Mouse (Mus musculus): Measurements from ENCODE around the gene Fam83g. TPM values are rescaled to one million over a fixed set of nuclear protein-coding genes. Genes with fewer than 3 reads are reported as not detected.

Gene Fam83g
- polyA plus RNA-seq, 1 experiment from 2014 or later, result 0.68 TPM

DNA sequence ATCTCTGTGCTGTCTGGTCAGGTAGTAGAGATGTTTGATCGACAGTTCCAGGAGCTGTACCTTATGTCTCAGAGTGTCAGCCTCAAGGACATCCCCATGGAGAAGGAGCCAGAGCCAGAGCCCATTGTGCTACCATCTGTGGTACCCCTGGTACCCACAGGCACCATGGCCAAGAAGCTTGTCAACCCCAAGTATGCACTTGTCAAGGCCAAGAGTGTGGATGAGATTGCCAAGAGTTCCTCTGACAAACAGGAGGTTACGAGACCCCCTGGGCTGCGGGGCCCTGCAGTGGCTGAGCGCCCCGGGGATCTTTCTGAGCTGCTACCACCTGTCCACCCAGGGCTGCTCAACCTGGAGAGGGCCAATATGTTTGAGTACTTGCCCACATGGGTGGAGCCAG is 18.6 kb downstream of the Fam83g start:
- H3K4me2 ChIP-seq, result no peak overlapping the region
- no peak overlapping the region for H3K27ac ChIP-seq
- no peak overlapping the region for H3K4me3 ChIP-seq
- H3K4me1 ChIP-seq (replicated peaks), result 0 out of 2 replicates have a peak, but pooled peaks cover 3% of the 10 kb centered on the region
- no peaks in the 10 kb centered on the region for H3K9me3 ChIP-seq (replicated peaks)
- H3K27me3 ChIP-seq, result no peaks in the 10 kb centered on the region
- no peak for ATAC-seq (replicated peaks; ENCODE audit: insufficient number of reproducible peaks, insufficient read depth, low FRiP score, low read depth)
- no peak overlapping the region for H3K9ac ChIP-seq
- H3K36me3 ChIP-seq, result no peaks in the 10 kb centered on the region
- 86% methylated on average over 5 of the region's 5 CpGs for WGBS

DNA sequence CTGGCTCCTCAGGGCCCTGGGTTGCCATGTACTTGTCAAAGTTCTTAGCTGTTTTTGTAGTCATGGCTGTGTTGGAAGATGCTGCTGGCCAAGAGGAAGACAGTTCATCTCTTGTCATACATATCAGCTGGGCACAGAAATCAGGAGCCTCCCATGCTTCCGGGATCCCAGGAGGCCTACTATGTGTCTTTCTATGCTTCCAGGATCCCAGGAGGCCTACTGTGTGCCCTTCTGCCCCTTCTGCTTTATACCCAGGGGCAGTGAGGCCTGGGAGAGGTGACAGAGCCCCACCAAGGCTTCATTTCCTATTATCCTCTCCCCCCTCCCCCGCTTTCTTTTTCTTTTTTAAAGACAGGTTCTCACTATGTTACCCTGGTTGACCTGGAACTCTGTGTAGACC is 21.7 kb downstream of the Fam83g start:
- no peak for ATAC-seq (replicated peaks; ENCODE audit: insufficient number of reproducible peaks, insufficient read depth, low FRiP score, low read depth)
- Histone ChIP-seq H3K4me2 (no peak overlapping the region), H3K4me3 (no peak overlapping the region), H3K27ac (no peak overlapping the region), H3K27me3 (no peaks in the 10 kb centered on the region), H3K36me3 (no peaks in the 10 kb centered on the region), H3K9ac (no peak overlapping the region), H3K9me3 (replicated peaks) (no peaks in the 10 kb centered on the region), H3K4me1 (replicated peaks) (no peaks in the 10 kb centered on the region)
- WGBS, result 92% methylated on average over 2 of the region's 2 CpGs

DNA sequence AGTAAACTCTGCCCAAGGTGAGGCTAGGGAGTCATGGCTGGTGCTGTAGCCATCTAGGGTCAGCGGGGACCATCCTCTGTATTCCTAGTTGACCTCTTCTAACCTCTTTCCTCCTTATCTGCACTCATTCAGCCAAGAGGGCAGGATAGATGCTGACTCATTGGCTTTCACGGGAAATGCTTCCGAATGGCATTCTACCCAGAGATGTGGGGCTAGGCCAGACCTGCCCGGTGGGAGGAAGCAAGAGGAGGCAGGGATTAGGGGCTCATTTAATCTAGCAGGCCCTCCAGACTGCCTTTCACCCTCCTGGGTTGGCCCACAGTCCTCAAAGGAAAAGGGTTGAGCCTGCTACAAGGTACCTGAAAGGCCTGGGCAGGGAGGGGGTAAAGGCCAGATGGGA is 22.3 kb downstream of the Fam83g start:
- no peak for ATAC-seq (replicated peaks; ENCODE audit: insufficient number of reproducible peaks, insufficient read depth, low FRiP score, low read depth)
- 41% methylated on average over 4 of the region's 4 CpGs for WGBS
- no peaks in the 10 kb centered on the region for H3K4me1 ChIP-seq (replicated peaks)
- no peak overlapping the region for H3K9ac ChIP-seq
- no peaks in the 10 kb centered on the region for H3K9me3 ChIP-seq (replicated peaks)
- no peaks in the 10 kb centered on the region for H3K27me3 ChIP-seq
- H3K4me2 ChIP-seq, result no peak overlapping the region
- H3K36me3 ChIP-seq, result no peaks in the 10 kb centered on the region
- no peak overlapping the region for H3K4me3 ChIP-seq
- no peak overlapping the region for H3K27ac ChIP-seq

DNA sequence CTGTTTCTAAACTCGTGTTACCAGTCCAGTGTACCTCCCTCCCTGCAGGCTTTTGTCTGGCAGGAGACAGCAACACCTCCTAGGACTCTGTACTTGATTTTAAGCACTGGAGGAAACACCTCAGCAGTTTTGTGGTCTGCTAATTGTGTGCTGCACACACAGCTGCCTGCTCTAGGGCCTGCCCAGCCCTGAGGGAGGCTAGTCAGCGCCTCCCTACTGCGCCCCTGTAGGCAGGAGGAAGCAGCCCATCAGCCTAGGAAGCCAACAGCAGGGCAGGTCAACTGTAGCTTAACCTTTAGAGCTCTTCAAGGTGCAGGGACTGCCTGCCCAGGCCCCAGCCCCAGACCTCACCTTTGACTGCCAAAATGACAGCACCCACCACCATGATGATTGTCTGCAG is 25.0 kb downstream of the Fam83g start:
- ATAC-seq (replicated peaks; ENCODE audit: insufficient number of reproducible peaks, insufficient read depth, low FRiP score, low read depth), result no peak
- H3K9ac ChIP-seq, result no peak overlapping the region
- H3K36me3 ChIP-seq, result no peaks in the 10 kb centered on the region
- no peak overlapping the region for H3K27ac ChIP-seq
- no peak overlapping the region for H3K4me2 ChIP-seq
- H3K9me3 ChIP-seq (replicated peaks), result no peaks in the 10 kb centered on the region
- no peaks in the 10 kb centered on the region for H3K4me1 ChIP-seq (replicated peaks)
- H3K4me3 ChIP-seq, result no peak overlapping the region
- 78% methylated on average over 3 of the region's 3 CpGs for WGBS
- no peaks in the 10 kb centered on the region for H3K27me3 ChIP-seq

DNA sequence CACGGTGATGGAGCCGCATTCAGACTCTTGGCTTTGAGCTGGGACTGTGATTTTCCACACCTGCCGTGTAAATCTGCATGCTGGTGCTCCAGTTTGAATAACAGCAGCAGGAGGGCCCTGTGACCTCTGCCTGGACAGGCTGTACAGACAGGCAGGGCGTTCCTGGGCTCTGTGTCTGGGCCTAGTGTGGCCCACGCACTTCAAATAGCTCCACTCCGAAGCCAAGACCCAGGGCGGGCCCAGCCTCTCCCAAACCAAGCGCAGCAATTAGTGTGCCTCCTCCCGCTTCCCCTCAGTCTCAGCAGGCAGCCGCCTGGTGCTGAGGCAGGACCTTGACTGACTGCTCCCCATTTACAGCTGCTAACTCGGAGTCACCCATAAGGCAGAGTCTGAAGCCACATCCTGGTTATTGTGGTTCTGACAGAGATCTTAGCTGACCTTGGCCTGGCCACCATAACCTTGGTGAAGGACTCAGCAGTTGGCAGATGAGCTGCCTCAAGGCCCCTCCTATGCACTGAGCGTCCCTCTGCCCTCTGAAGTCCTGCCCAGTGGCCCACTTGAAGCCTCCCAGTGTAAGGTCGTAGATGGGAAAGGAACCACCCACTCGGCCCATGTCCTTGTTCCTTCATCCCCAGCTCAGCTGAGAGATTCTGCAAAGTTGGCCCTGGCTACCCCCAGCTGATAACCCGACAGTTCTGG is 29.4 kb downstream of the Fam83g start:
- 67% methylated on average over 15 of the region's 15 CpGs for WGBS
- ATAC-seq (replicated peaks; ENCODE audit: insufficient number of reproducible peaks, insufficient read depth, low FRiP score, low read depth), result no peak
- 0 out of 2 replicates have a peak, but pooled peaks cover 4% of the 10 kb centered on the region for H3K27me3 ChIP-seq
- no peak overlapping the region for H3K4me2 ChIP-seq
- H3K36me3 ChIP-seq, result no peaks in the 10 kb centered on the region
- no peak overlapping the region for H3K27ac ChIP-seq
- H3K4me3 ChIP-seq, result no peak overlapping the region
- H3K4me1 ChIP-seq (replicated peaks), result no peaks in the 10 kb centered on the region; the same call in 1 of the 2 replicates
- no peak overlapping the region for H3K9ac ChIP-seq
- no peaks in the 10 kb centered on the region for H3K9me3 ChIP-seq (replicated peaks)

DNA sequence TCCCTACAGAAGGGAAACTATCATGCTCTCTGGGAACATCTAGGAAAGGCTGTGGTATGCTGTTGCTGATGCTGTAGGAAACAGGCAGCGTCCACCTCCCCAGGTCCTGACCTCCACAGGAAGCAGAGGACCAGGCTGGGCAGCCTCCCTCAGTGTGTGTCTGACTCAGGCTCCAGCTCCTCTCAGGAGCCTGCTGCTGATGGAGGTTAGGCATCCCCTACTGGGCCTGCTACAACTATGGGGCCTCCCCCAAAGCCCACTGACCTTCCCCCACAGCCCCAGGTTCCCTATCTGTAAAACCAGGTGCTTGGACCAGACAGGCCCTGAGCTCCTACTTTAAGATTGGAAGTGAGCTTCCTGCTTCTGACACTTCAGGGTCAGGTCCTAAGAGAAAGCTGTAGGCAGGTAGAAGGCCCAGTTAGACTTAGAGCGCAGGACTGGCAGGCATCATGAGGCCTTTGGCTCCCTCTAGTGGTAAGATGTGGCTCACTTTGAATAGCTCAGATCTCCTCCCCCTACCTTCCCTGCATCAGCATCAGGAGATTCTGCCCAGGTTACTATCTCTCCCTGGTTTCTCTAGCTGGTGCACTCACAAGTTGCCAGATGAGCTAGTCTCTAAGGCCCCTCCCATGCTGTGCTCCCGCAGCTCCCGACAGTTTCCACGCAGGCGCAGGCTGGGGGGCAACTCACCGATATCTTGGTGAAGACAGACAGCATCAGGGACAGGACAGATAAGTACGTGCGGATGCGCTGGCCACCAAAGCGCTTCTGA is 30.6 kb downstream of the Fam83g start:
- peak; percentile 67; the same call in 1 of the 2 replicates for ATAC-seq (replicated peaks; ENCODE audit: insufficient number of reproducible peaks, insufficient read depth, low FRiP score, low read depth)
- Histone ChIP-seq H3K36me3 (no peaks in the 10 kb centered on the region), H3K9ac (no peak overlapping the region), H3K27me3 (peaks cover 7% of the 10 kb centered on the region; the same call in 1 of the 2 replicates), H3K9me3 (replicated peaks) (no peaks in the 10 kb centered on the region), H3K27ac (no peak overlapping the region), H3K4me1 (replicated peaks) (no peaks in the 10 kb centered on the region; the same call in 1 of the 2 replicates), H3K4me3 (no peak overlapping the region), H3K4me2 (no peak overlapping the region)
- 34% methylated on average over 11 of the region's 11 CpGs for WGBS

DNA sequence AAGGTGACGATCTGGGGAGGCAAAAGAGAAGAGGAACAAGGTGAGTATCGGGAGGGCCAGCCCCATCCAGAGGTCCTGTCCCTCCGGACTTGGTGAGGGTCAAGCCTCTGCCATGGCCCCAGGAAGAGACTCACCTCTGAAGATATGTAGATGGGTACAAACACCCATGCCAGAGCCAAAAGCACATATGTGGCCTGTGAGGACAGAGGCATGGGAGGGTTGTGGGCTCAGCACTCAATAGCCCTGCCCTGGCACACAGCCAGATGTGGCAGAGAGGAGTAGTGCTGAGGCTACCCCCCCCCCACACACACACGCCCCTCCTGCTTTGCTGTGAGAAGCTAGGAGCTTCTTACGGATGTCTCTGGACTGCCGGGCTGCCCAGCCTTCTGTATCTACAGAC is 31.2 kb downstream of the Fam83g start:
- 57% methylated on average over 6 of the region's 6 CpGs for WGBS
- Histone ChIP-seq H3K4me1 (replicated peaks) (no peaks in the 10 kb centered on the region; the same call in 1 of the 2 replicates), H3K9ac (no peak overlapping the region), H3K36me3 (no peaks in the 10 kb centered on the region), H3K4me2 (no peak overlapping the region), H3K27ac (no peak overlapping the region), H3K27me3 (peaks cover 7% of the 10 kb centered on the region; the same call in 1 of the 2 replicates), H3K9me3 (replicated peaks) (no peaks in the 10 kb centered on the region), H3K4me3 (no peak overlapping the region)
- no peak for ATAC-seq (replicated peaks; ENCODE audit: insufficient number of reproducible peaks, insufficient read depth, low FRiP score, low read depth)

DNA sequence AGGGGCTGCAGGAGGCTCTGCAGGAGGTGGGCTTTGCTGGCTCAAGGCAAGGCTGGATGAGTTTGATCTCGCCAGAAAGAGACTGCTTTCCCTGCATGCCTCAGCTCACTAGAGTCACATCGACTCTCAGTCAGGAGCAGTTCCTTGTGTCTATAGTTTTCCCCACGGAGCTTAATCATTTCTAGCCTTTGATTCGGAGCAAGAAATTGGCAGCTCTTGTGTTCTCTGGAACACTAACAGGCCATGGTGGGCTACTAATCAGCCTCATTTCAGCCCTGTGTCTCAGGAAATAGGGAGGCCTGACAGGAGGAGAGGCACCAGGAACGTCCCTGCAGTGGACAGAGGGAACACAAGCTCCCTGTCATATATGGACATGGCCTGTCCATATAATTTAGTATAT is 34.1 kb downstream of the Fam83g start:
- no peak overlapping the region for H3K4me3 ChIP-seq
- no peak overlapping the region for H3K9ac ChIP-seq
- no peaks in the 10 kb centered on the region for H3K36me3 ChIP-seq
- H3K27ac ChIP-seq, result no peak overlapping the region
- H3K9me3 ChIP-seq (replicated peaks), result no peaks in the 10 kb centered on the region
- no peaks in the 10 kb centered on the region; the same call in 1 of the 2 replicates for H3K4me1 ChIP-seq (replicated peaks)
- no peak overlapping the region for H3K4me2 ChIP-seq
- 58% methylated on average over 5 of the region's 5 CpGs for WGBS
- ATAC-seq (replicated peaks; ENCODE audit: insufficient number of reproducible peaks, insufficient read depth, low FRiP score, low read depth), result no peak
- H3K27me3 ChIP-seq, result peaks cover 7% of the 10 kb centered on the region; the same call in 1 of the 2 replicates

DNA sequence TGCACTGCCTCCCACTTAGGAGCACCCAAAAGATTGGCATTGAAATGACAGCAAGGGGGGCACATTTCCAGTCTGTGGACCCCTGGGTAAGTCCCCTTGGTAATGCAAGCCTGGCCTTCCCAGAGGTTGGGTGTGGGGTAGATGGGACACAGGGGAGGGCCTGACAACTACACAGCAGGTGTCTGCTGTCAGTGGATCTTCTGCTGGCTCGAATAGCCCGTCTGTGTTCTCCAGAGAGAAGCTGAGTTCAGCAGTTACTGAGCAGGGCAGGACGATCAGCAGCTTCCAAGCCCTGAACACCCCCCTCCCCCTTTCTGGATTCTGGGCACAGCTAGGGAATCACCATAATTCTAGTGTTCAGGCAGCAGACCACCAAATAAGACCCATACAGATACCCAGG is 35.5 kb downstream of the Fam83g start:
- no peak overlapping the region for H3K4me2 ChIP-seq
- no peak overlapping the region for H3K4me3 ChIP-seq
- no peak overlapping the region for H3K9ac ChIP-seq
- H3K9me3 ChIP-seq (replicated peaks), result no peaks in the 10 kb centered on the region
- H3K27ac ChIP-seq, result no peak overlapping the region
- no peaks in the 10 kb centered on the region for H3K36me3 ChIP-seq
- WGBS, result 55% methylated on average over 3 of the region's 3 CpGs
- ATAC-seq (replicated peaks; ENCODE audit: insufficient number of reproducible peaks, insufficient read depth, low FRiP score, low read depth), result no peak
- H3K4me1 ChIP-seq (replicated peaks), result no peaks in the 10 kb centered on the region; the same call in 1 of the 2 replicates
- peaks cover 7% of the 10 kb centered on the region; the same call in 1 of the 2 replicates for H3K27me3 ChIP-seq

DNA sequence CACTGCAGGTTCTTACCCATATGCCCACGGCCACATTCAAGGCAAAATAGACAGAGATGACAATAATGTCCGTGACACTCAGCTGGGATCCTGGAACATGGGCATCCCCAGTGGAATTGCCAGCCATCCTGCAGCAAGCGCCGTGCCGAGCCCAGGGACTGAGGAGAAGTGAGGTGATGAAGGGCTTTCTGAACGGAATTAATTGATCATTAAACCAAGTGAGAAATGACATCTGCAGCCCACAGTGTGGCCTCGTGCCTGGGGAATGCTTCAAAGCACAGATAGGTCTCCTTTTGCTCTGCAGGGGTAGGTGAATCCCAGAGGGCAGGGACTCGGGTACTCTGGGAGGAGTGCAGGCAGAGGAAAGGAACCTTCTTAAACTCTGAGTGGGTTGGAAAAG is 35.9 kb downstream of the Fam83g start:
- Histone ChIP-seq H3K27me3 (peaks cover 7% of the 10 kb centered on the region; the same call in 1 of the 2 replicates), H3K27ac (no peak overlapping the region), H3K4me2 (no peak overlapping the region), H3K4me3 (no peak overlapping the region), H3K9me3 (replicated peaks) (no peaks in the 10 kb centered on the region), H3K36me3 (no peaks in the 10 kb centered on the region), H3K9ac (no peak overlapping the region), H3K4me1 (replicated peaks) (no peaks in the 10 kb centered on the region; the same call in 1 of the 2 replicates)
- no peak for ATAC-seq (replicated peaks; ENCODE audit: insufficient number of reproducible peaks, insufficient read depth, low FRiP score, low read depth)
- 70% methylated on average over 8 of the region's 8 CpGs for WGBS

DNA sequence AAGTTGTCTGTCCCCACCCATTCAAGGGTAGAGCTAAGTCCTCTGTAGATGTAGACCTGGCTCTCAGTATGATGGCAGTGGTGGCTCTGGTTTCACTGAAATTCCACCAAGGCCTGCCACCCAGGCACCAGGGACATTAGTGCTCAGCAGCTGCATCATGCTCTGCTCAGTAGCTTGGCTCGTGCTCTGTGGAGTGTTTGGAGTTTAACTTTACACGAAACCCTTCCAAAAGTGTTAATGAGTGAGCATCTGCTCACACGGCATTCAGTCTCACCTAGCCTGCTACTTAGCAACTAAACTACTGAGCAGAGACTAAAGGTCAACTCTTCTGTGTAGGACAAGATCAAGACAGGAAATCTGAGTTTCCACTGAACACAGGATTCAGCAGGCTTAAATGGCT is 36.7 kb downstream of the Fam83g start, which contains the start of gene Slc5a10:
Gene Slc5a10, minus strand, starts transcription at position 191 of the 400 bp plus-strand sequence.
- ATAC-seq (replicated peaks; ENCODE audit: insufficient number of reproducible peaks, insufficient read depth, low FRiP score, low read depth), result no peak
- Histone ChIP-seq H3K4me1 (replicated peaks) (no peaks in the 10 kb centered on the region), H3K4me3 (no peak within 1 kb of the TSS), H3K9ac (no peak within 1 kb of the TSS), H3K27ac (no peak within 1 kb of the TSS), H3K9me3 (replicated peaks) (no peaks in the 10 kb centered on the region), H3K27me3 (peaks cover 3% of the 10 kb centered on the region; the same call in 1 of the 2 replicates), H3K36me3 (no peaks in the 10 kb centered on the region), H3K4me2 (no peak within 1 kb of the TSS)
- 72% methylated on average over 3 of the region's 3 CpGs for WGBS

All from heart, embryonic 15.5 days (tissue).